Mouse (Mus musculus) neural tube, embryonic 10.5 days (tissue): ENCODE measurements around the gene Atxn1.

Experiments used
- DNase-seq: peaks from one replicate; pipeline ENCODE4 v3.0.0-alpha.2; 2017; ENCODE audit warnings: low spot score; ENCODE audit errors: extremely low spot score

Atxn1 gene

GRCm38 (mm10) chr13:45931891-45932290 lies 32.9 kb downstream of the Atxn1 start:
- peak; percentile 20 for DNase-seq

GRCm38 (mm10) chr13:45931215-45931614 lies 33.6 kb downstream of the Atxn1 start:
- no peak for DNase-seq

DNA sequence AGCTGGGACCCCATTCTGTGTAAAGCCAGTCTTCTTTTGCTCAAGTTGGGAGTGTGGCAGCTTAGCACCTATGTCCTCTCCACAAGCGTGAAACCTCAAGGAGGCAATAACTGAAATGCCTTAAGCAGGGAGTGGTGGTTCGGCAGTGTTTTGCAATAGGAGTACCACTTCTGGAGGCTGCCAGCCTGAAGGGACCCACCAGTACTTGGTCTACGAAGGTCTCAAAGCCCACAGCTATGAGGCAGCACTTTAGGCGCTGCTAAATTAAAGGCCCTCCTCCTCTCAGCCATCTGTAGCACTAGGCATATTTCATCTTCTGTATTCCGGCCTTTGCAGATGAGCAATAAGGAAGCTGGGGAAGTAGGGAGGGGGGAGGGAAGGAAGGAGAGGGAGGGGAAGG lies 35.1 kb downstream of the Atxn1 start:
- no peak for DNase-seq

- no peak for DNase-seq
Measured at GRCm38 (mm10) chr13:45925294-45925693, 39.5 kb downstream of the Atxn1 start.

DNA sequence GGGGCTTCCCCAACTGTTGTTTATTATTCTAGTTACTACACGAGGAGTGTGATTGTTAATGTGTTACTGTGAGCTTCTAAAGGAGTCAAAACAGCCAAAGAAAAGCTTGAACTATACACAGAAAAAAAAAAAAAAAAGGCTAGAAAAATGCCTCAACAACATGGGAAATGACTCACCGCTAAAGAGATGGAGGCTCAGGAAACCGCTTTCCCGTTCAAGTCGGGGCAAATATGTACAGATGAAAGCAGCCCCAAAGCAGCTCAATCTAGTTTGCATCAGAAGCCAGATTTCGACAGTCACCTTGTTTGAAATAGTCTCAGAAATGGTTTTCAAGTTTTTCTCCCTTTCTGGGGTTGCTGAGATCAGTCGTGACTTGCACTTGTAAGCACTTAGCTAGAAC lies 40.3 kb downstream of the Atxn1 start:
- no peak for DNase-seq

DNA sequence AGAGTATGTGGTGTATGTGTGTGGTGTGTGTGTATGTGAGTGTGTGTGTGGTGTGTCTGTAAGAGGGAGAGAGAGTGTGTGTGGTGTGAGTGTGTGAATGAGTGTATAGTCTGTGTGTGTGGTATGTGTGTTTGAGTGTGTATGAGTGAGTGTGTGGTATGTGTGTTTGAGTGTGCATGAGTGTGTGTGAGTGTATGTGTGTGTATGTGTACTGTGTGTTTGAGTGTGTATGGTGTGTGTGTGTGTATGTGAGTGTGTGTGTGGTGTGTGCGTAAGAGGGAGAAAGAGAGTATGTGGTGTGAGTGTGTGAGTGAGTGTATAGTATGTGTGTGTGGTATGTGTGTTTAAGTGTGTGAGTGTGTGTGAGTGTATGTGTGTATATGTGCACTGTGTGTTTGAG lies 41.7 kb downstream of the Atxn1 start:
- no peak for DNase-seq

DNA sequence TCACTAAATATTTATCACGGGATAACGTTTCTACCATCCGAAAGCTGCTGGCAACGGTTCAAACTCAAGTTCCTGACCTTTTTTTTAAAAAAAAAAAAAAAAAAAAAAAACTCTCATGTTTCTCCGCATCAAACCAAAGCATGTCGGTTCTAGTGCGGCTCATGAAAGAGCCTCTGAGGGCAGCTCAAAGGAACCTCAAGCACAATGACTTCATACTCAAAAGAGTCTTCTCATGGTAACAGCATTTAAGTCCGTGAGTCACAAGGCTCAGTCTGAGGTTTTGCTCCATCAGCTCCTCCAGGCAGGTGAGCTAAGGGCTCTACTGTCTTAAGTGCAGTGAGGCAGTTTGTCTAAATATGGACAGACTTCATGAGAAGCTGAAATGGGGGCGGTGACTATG lies 42.3 kb downstream of the Atxn1 start:
- DNase-seq = no peak

DNA sequence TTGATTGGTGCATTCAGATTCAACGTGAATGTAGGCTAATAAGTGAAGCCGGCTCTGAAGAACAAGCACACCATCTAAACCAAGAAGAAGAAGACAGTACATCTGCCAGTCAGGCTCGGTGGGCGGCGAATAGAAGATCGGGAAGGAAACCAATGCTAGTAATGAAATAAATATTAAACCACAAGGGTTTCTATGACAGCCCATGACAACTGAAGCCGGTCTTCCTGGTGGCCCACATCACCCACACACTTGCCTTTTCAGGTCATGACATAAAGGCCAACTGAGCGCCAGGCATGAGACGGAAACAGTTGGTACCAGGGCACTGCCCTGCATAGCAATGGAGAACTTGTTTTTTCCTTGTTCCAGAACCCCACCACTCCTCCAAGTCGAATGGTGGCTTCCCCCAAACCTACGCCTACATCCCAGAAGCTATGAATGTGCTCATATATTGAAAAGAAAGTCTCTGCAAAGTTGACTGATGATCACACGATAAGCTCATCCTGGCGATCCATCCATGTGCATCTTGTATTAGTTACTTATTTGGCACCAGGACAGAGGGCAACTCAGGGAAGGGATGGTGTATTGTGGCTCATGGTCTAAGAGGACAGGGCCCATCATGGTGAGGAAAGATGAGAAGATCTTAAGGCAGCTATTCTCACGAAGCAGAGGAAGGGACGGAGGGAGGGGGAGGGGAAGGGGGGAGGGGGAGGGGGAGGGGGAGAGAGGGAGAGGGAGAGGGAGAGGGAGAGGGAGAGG lies 45.7 kb downstream of the Atxn1 start:
- DNase-seq = no peak

DNA sequence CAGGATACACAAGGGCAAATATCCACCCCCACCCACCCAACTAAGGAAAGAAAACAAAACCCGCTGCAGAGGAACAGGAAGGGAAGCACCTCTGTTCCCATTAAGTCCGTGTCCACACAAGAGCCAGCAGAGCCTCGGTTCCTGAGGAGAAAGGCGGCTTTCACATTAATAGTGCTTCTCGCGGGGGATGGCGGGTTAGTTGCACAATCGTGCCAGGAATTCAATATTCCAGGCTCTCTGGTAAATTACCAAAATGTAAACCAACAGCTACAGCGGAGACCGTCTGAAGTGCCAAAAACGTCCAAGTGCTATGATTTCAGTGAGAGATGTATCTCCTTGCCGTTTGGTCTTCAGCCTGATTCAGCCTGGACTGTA lies 46.8 kb downstream of the Atxn1 start:
- DNase-seq = no peak

DNA sequence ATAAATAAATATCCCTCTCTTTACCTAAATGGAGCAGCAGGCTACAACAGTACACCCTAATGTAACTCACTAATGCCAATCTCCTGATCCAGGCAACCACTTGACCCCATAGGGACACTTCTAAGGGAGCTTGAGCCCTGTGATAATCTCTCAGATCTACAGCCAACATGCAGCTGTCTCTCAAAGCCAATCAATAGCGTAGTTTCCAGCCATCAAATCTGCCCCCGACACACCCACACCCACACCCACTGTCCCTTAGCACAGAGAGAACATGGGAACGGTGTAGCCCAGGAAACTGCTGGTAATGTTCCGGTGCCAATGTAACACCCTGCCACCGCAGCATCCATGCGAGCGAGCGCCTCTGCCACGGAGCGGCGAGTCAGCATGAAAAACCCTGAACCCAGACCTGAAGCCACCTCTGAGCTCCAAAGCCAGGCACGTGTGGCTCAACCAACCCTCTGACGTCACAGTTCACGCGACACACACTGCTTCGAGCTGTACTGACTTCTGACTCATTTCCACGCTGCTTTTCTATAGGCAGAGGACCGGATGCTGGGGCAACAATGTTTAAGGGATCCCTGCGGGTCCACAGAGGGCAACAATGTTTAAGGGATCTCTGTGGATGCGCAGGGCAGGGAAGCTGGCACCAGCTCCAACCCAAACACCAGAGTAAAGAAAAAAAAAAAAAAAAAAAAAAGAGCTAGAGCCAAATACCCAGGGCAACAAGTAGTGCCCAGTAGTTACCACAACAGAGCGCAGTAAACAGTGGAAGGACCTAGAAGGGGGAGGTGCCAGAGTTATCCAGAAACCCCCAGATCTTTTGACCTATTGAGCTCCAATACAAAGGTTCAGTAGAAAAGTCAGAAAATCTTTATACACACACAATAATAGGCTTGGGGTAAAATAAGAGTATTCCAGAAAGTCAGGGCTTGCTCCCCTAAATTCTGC lies 47.5 kb downstream of the Atxn1 start:
- no peak for DNase-seq

- no peak for DNase-seq
Measured at GRCm38 (mm10) chr13:45915921-45916320, 48.9 kb downstream of the Atxn1 start.

DNA sequence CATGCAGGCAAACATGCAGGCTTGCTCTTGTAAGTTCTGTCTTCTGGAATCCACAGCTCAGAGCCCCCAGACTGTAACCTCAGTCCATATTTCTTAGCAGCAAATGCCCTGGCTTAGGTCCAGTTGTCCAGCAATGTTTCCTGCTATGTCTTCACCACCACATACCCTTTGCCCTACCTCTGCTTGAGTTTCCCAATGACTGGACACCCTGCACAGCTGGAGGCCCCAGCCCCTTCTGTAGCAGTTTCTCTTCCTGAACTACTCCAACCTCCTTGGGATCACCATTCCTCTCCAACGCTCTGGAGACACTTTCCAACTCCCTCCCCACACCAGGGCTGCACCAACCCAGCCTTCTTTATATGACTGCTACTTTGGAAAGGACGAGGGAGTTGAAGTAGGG lies 49.8 kb downstream of the Atxn1 start:
- no peak for DNase-seq

GRCm38 (mm10) chr13:45914117-45914516 lies 50.7 kb downstream of the Atxn1 start:
- no peak for DNase-seq

- no peak for DNase-seq
Measured at GRCm38 (mm10) chr13:45911848-45912247, 53.0 kb downstream of the Atxn1 start.

GRCm38 (mm10) chr13:45911069-45911468 lies 53.7 kb downstream of the Atxn1 start:
- DNase-seq = no peak

DNA sequence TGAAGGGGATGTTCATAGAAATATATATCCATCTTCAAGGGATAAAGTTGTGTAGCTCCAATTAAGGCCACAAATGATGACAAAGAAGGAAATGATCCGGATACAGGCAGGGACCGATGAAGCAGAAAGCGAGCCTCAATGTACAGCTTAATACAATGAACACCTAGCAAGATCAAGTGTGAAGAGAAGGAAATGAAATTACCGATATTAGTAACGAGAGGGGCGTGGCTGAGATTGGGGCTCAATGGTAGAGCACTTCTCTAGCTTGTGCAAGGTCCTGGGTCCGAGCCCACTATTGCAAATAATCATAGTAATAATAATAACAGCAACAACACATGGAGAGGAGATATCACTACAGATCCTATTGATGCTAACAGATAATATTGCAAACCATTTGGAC lies 54.5 kb downstream of the Atxn1 start:
- no peak for DNase-seq

- DNase-seq = no peak
Measured at GRCm38 (mm10) chr13:45907181-45907691, 57.6 kb downstream of the Atxn1 start.

DNA sequence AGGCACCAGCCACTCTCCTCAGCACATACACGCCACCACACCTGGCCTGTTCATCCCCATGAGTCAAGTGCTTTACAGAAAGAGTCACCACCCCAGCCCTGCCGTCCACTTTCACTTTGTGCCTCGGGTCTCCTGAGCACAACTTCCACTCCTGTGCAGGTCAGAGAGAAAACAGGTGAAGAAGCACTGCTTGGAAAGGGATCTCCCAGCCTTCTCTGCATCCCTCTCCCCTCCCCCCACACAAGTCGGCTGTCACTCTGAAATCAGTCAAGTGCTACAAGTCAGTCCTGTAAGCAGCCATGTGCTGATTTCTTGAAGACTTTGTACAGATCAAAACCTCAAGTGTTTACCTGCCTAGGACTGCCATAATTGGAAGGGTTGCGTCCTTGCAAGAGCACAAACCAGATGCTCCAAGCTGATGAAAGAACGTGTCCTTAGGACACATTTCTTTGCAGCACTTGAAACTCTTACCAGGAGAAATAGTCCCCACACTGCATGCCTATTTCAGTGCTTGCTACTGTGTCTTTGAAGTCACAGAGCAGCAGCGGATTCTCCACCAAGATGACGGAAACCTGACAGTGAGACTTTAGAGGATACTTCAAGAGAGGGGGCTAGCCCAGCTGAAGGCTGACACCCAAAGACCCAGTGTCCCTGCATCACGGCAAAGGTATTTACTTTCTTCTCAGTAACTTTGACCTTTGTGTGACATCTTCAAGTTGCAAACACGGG lies 58.2 kb downstream of the Atxn1 start:
- DNase-seq = no peak

GRCm38 (mm10) chr13:45904955-45905354 lies 59.9 kb downstream of the Atxn1 start:
- DNase-seq = no peak

GRCm38 (mm10) chr13:45904456-45904855 lies 60.4 kb downstream of the Atxn1 start:
- DNase-seq = no peak

- no peak for DNase-seq
Measured at GRCm38 (mm10) chr13:45903519-45904274, 61.1 kb downstream of the Atxn1 start.
